Mouse (Mus musculus): ENCODE data around the gene Zfp507. TPM values are rescaled to one million over a fixed set of nuclear protein-coding genes. Genes with fewer than 3 reads are reported as not detected.
A peak's percentile ranks its signal among the peaks of the same experiment; 100 is the strongest.

Zfp507 gene
- polyA plus RNA-seq (2015; fragmentation: Nextera tagmentation; extraction: Ambion mirVana): 8.7 and 11.7 TPM in 2 replicates

DNA sequence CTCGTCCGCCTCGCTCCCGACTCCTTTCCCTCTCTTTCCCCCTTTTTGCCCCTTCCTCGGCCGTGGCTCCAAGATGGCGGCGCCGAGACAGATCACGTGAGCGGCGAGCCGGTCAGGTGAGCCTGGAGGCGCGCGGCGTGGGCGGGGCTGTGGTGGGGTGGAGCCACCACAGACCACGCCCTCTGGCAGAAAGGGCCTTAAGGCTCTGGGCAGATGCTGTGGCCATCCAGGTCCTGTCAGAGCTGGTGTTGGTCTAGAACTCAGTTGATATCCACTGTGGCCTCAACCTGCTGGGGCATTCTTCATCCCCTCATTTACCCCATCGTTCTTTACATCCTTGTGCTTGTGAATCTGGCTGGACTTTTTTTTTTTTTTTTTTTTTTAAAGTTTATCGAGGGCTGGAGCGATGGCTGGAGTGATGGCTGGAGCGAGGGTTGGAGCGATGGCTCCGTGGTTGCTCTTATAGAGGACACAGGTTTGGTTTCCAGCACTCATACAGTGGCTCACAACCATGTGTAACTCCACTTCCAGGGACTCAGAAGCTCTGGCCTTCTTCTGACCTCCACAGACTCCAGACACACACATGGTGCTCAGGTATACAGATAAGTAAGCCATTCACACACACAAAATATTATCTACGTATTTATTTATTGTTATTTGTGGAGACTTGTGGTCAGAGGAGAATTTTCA lies at the start of gene Zfp507:
Gene Zfp507 (minus strand): TSS at position 98 of the 690 bp plus-strand sequence.
- peak within 1 kb of the TSS; percentile 97 for H3K4me3 ChIP-seq (ENCODE audit: low read length)
- peak within 1 kb of the TSS; percentile 99 for H3K9ac ChIP-seq (ENCODE audit: low read length)
- H3K4me1 ChIP-seq (ENCODE audit: control insufficient read depth, insufficient read depth, low read length): peaks cover 7% of the 10 kb centered on the region
- no peaks in the 10 kb centered on the region for H3K27me3 ChIP-seq (ENCODE audit: control insufficient read depth, insufficient read depth, low read length)
- no peaks in the 10 kb centered on the region; the same call in 1 of the 2 replicates for H3K9me3 ChIP-seq (replicated peaks; ENCODE audit: control insufficient read depth, low read length)
- ATAC-seq (replicated peaks; ENCODE audit: extremely low read depth, insufficient read depth, low FRiP score): peak; percentile 93
- WGBS: 21% methylated on average over 26 of the region's 26 CpGs
- H3K36me3 ChIP-seq (ENCODE audit: control insufficient read depth, insufficient read depth): peaks cover 26% of the 10 kb centered on the region
- peak within 1 kb of the TSS; percentile 85 for H3K27ac ChIP-seq (ENCODE audit: low read length)
- H3K4me2 ChIP-seq (ENCODE audit: low read depth, low read length): peak within 1 kb of the TSS; percentile 75

GRCm38 (mm10) chr7:35850426-35850825 lies 47.6 kb upstream of the Zfp507 start:
- Histone ChIP-seq H3K4me3 (ENCODE audit: low read length) (no peak overlapping the region), H3K27me3 (ENCODE audit: control insufficient read depth, insufficient read depth, low read length) (no peaks in the 10 kb centered on the region), H3K4me2 (ENCODE audit: low read depth, low read length) (no peak overlapping the region), H3K36me3 (ENCODE audit: control insufficient read depth, insufficient read depth) (no peaks in the 10 kb centered on the region), H3K27ac (ENCODE audit: low read length) (no peak overlapping the region), H3K4me1 (ENCODE audit: control insufficient read depth, insufficient read depth, low read length) (no peaks in the 10 kb centered on the region), H3K9ac (ENCODE audit: low read length) (no peak overlapping the region), H3K9me3 (replicated peaks; ENCODE audit: control insufficient read depth, low read length) (no peaks in the 10 kb centered on the region)
- WGBS: 60% methylated on average over 5 of the region's 5 CpGs
- no peak for ATAC-seq (replicated peaks; ENCODE audit: extremely low read depth, insufficient read depth, low FRiP score)

DNA sequence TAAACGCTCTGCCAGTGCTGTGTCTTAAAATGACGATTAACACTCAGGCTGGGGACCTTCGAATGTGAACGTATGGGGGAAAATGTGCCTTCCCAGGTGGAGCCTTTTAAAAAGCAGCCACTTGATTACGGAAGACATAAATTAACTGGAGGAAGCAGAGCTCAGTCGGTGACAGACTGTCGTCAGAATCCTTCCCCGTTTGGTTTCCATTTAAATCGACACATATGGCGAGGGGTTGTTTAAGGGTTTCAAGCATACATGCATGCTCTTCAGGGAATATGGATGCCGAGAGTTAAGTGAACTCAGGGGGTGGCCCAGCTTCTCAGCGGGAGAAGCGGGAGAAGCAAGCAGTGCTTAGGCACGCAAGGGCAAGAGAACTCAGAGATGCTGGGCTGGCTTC lies 45.7 kb upstream of the Zfp507 start:
- Histone ChIP-seq H3K27me3 (ENCODE audit: control insufficient read depth, insufficient read depth, low read length) (no peaks in the 10 kb centered on the region), H3K27ac (ENCODE audit: low read length) (no peak overlapping the region), H3K4me3 (ENCODE audit: low read length) (no peak overlapping the region), H3K4me1 (ENCODE audit: control insufficient read depth, insufficient read depth, low read length) (no peaks in the 10 kb centered on the region), H3K9ac (ENCODE audit: low read length) (no peak overlapping the region), H3K4me2 (ENCODE audit: low read depth, low read length) (no peak overlapping the region), H3K36me3 (ENCODE audit: control insufficient read depth, insufficient read depth) (no peaks in the 10 kb centered on the region), H3K9me3 (replicated peaks; ENCODE audit: control insufficient read depth, low read length) (no peaks in the 10 kb centered on the region)
- 48% methylated on average over 14 of the region's 14 CpGs for WGBS
- no peak for ATAC-seq (replicated peaks; ENCODE audit: extremely low read depth, insufficient read depth, low FRiP score)

- Histone ChIP-seq H3K9ac (ENCODE audit: low read length) (no peak overlapping the region), H3K4me2 (ENCODE audit: low read depth, low read length) (no peak overlapping the region), H3K4me3 (ENCODE audit: low read length) (no peak overlapping the region), H3K4me1 (ENCODE audit: control insufficient read depth, insufficient read depth, low read length) (peaks cover 3% of the 10 kb centered on the region; the same call in 1 of the 2 replicates), H3K27me3 (ENCODE audit: control insufficient read depth, insufficient read depth, low read length) (no peaks in the 10 kb centered on the region), H3K36me3 (ENCODE audit: control insufficient read depth, insufficient read depth) (no peaks in the 10 kb centered on the region), H3K9me3 (replicated peaks; ENCODE audit: control insufficient read depth, low read length) (no peaks in the 10 kb centered on the region), H3K27ac (ENCODE audit: low read length) (no peak overlapping the region)
- 53% methylated on average over 4 of the region's 4 CpGs for WGBS
- ATAC-seq (replicated peaks; ENCODE audit: extremely low read depth, insufficient read depth, low FRiP score): no peak
Observed at GRCm38 (mm10) chr7:35840504-35840903, 37.7 kb upstream of the Zfp507 start.

DNA sequence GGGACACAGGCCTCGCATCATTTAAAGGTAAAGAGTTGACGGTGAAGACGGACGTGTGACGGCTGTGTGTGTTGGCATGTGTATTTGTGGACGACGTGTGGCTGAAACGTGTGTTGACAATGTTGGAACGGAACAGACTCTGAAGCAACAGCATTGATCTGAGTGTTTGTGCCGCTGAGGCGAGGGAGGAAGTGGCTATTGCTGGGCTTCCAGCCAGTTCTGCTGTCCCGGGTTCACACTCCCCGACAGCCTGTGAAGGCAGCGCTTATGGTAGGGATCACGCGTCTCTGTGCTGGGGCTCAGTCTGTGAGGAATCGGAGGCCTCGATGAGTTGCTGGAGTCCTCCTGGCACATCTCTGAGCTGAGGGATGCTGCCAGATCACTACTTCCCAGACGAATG lies 34.0 kb upstream of the Zfp507 start:
- Histone ChIP-seq H3K27me3 (ENCODE audit: control insufficient read depth, insufficient read depth, low read length) (no peaks in the 10 kb centered on the region), H3K4me3 (ENCODE audit: low read length) (no peak overlapping the region), H3K4me1 (ENCODE audit: control insufficient read depth, insufficient read depth, low read length) (peaks cover 3% of the 10 kb centered on the region; the same call in 1 of the 2 replicates), H3K27ac (ENCODE audit: low read length) (no peak overlapping the region), H3K9me3 (replicated peaks; ENCODE audit: control insufficient read depth, low read length) (no peaks in the 10 kb centered on the region), H3K4me2 (ENCODE audit: low read depth, low read length) (peak overlapping the region; percentile 41), H3K36me3 (ENCODE audit: control insufficient read depth, insufficient read depth) (no peaks in the 10 kb centered on the region), H3K9ac (ENCODE audit: low read length) (0 out of 2 replicates have a peak overlapping the region, but pooled peaks have one; percentile 11)
- 21% methylated on average over 19 of the region's 19 CpGs for WGBS
- ATAC-seq (replicated peaks; ENCODE audit: extremely low read depth, insufficient read depth, low FRiP score): peak; percentile 84

DNA sequence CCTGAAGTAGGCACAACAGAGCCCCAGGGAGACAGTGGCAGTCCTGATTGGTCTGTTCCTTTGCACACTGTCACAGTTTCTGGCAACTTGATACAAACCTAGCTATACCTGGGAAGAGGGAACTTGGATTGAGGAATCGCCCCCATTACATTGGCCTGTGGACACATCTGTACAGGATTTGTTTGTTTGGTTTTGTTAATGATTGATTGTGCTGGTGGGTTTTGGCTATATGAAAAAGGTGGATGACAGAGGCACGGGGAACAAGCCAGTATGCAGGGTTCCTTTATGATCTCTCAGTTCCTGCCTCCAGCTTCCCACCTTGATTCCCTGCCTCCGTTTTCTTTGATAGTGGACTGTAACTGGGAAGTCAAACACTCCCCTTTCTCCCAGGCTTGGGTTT lies 33.6 kb upstream of the Zfp507 start:
- Histone ChIP-seq H3K4me2 (ENCODE audit: low read depth, low read length) (peak overlapping the region; percentile 41), H3K27ac (ENCODE audit: low read length) (no peak overlapping the region), H3K36me3 (ENCODE audit: control insufficient read depth, insufficient read depth) (no peaks in the 10 kb centered on the region), H3K9ac (ENCODE audit: low read length) (no peak overlapping the region), H3K9me3 (replicated peaks; ENCODE audit: control insufficient read depth, low read length) (no peaks in the 10 kb centered on the region), H3K4me1 (ENCODE audit: control insufficient read depth, insufficient read depth, low read length) (peaks cover 3% of the 10 kb centered on the region; the same call in 1 of the 2 replicates), H3K27me3 (ENCODE audit: control insufficient read depth, insufficient read depth, low read length) (no peaks in the 10 kb centered on the region), H3K4me3 (ENCODE audit: low read length) (no peak overlapping the region)
- 54% methylated on average over 3 of the region's 3 CpGs for WGBS
- no peak for ATAC-seq (replicated peaks; ENCODE audit: extremely low read depth, insufficient read depth, low FRiP score)

GRCm38 (mm10) chr7:35830119-35830518 lies 27.3 kb upstream of the Zfp507 start:
- no peak overlapping the region for H3K4me2 ChIP-seq (ENCODE audit: low read depth, low read length)
- no peaks in the 10 kb centered on the region for H3K9me3 ChIP-seq (replicated peaks; ENCODE audit: control insufficient read depth, low read length)
- H3K4me1 ChIP-seq (ENCODE audit: control insufficient read depth, insufficient read depth, low read length): no peaks in the 10 kb centered on the region
- no peak overlapping the region for H3K4me3 ChIP-seq (ENCODE audit: low read length)
- H3K27ac ChIP-seq (ENCODE audit: low read length): no peak overlapping the region
- no peaks in the 10 kb centered on the region for H3K27me3 ChIP-seq (ENCODE audit: control insufficient read depth, insufficient read depth, low read length)
- no peaks in the 10 kb centered on the region for H3K36me3 ChIP-seq (ENCODE audit: control insufficient read depth, insufficient read depth)
- 81% methylated on average over 7 of the region's 7 CpGs for WGBS
- no peak overlapping the region for H3K9ac ChIP-seq (ENCODE audit: low read length)
- ATAC-seq (replicated peaks; ENCODE audit: extremely low read depth, insufficient read depth, low FRiP score): no peak

GRCm38 (mm10) chr7:35823906-35824305 lies 21.1 kb upstream of the Zfp507 start:
- ATAC-seq (replicated peaks; ENCODE audit: extremely low read depth, insufficient read depth, low FRiP score): no peak
- Histone ChIP-seq H3K36me3 (ENCODE audit: control insufficient read depth, insufficient read depth) (no peaks in the 10 kb centered on the region), H3K4me2 (ENCODE audit: low read depth, low read length) (no peak overlapping the region), H3K4me1 (ENCODE audit: control insufficient read depth, insufficient read depth, low read length) (no peaks in the 10 kb centered on the region), H3K27me3 (ENCODE audit: control insufficient read depth, insufficient read depth, low read length) (no peaks in the 10 kb centered on the region; the same call in 1 of the 2 replicates), H3K4me3 (ENCODE audit: low read length) (no peak overlapping the region), H3K9me3 (replicated peaks; ENCODE audit: control insufficient read depth, low read length) (no peaks in the 10 kb centered on the region; the same call in 1 of the 2 replicates), H3K9ac (ENCODE audit: low read length) (no peak overlapping the region), H3K27ac (ENCODE audit: low read length) (no peak overlapping the region)
- 76% methylated on average over 12 of the region's 12 CpGs for WGBS

DNA sequence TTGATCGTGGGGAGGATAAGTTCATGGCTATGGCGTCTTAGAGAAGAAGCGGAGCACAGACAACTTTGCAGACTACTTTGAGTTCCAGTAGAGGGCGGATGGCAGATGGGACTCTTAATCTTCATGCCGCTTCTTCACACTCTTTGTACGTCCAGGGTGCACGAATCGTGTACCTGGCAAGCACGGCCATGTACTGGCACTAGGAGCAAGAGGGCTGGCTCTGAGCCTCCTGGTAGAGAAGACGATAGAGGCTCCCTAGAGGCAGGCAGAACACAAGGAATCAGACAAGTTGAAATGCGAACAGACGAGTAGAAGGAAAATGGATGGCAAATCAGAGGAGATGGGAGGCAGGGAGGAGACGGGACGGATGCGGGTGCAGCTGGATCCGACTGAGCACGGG lies 19.5 kb upstream of the Zfp507 start:
- no peaks in the 10 kb centered on the region; the same call in 1 of the 2 replicates for H3K9me3 ChIP-seq (replicated peaks; ENCODE audit: control insufficient read depth, low read length)
- no peaks in the 10 kb centered on the region for H3K36me3 ChIP-seq (ENCODE audit: control insufficient read depth, insufficient read depth)
- no peak overlapping the region for H3K4me2 ChIP-seq (ENCODE audit: low read depth, low read length)
- H3K4me1 ChIP-seq (ENCODE audit: control insufficient read depth, insufficient read depth, low read length): no peaks in the 10 kb centered on the region
- H3K27ac ChIP-seq (ENCODE audit: low read length): no peak overlapping the region
- no peak overlapping the region for H3K4me3 ChIP-seq (ENCODE audit: low read length)
- WGBS: 80% methylated on average over 17 of the region's 17 CpGs
- ATAC-seq (replicated peaks; ENCODE audit: extremely low read depth, insufficient read depth, low FRiP score): no peak
- no peak overlapping the region for H3K9ac ChIP-seq (ENCODE audit: low read length)
- no peaks in the 10 kb centered on the region; the same call in 1 of the 2 replicates for H3K27me3 ChIP-seq (ENCODE audit: control insufficient read depth, insufficient read depth, low read length)
